Mouse (Mus musculus) neural tube, embryonic 15.5 days (tissue): ENCODE results near the gene Oaz1. TPM values are rescaled to one million over a fixed set of nuclear protein-coding genes. Genes with fewer than 3 reads are reported as not detected.
A peak's percentile ranks its signal among the peaks of the same experiment; 100 is the strongest.

Source experiments
- ATAC-seq: fragments of 200-750 bp; cut with Nextera tagmentation; 2 replicates; pipeline ENCODE4 v1.8.0; 2017; ENCODE audit warnings: mild to moderate bottlenecking, moderate TSS enrichment, moderate library complexity; ENCODE audit not compliant: low FRiP score
- H3K27ac ChIP-seq: fragments of 300-500 bp; sonication (generic); replicated peaks from 2 replicates; pipeline ENCODE4 v1.5.1; 2015; ENCODE audit warnings: mild to moderate bottlenecking, inconsistent platforms
- H3K27me3 ChIP-seq: fragments of 300-500 bp; sonication (generic); replicated peaks from 2 replicates; pipeline ENCODE4 v1.6.1; 2015; ENCODE audit warnings: inconsistent platforms
- H3K36me3 ChIP-seq: fragments of 300-500 bp; sonication (generic); 2 replicates; pipeline ENCODE4 v1.6.1; 2015; ENCODE audit warnings: inconsistent platforms
- H3K4me1 ChIP-seq: fragments of 300-500 bp; sonication (generic); 2 replicates; pipeline ENCODE4 v1.6.1; 2015; ENCODE audit warnings: inconsistent platforms
- H3K4me2 ChIP-seq: fragments of 300-500 bp; sonication (generic); 2 replicates; pipeline ENCODE4 v1.6.1; 2015; ENCODE audit warnings: inconsistent platforms, mild to moderate bottlenecking, moderate library complexity
- H3K4me3 ChIP-seq: fragments of 300-500 bp; sonication (generic); replicated peaks from 2 replicates; pipeline ENCODE4 v1.5.1; 2015; ENCODE audit warnings: mild to moderate bottlenecking, inconsistent platforms
- H3K9ac ChIP-seq: fragments of 300-500 bp; sonication (generic); replicated peaks from 2 replicates; pipeline ENCODE4 v1.6.1; 2015; ENCODE audit warnings: mild to moderate bottlenecking, inconsistent platforms
- H3K9me3 ChIP-seq: fragments of 300-500 bp; sonication (generic); replicated peaks from 2 replicates; pipeline ENCODE4 v1.6.1; 2016; ENCODE audit warnings: inconsistent platforms
- WGBS: fragments of 180-500 bp; shearing (Covaris S2); methylation state at CpG from one replicate; pipeline ENCODE4 v1.1.7; 2015; ENCODE audit warnings: mixed read lengths; 5-methylcytosine and 5-hydroxymethylcytosine counted together
- polyA plus RNA-seq: library from polyadenylated mRNA; unstranded; fragments of >200 nt; fragmentation: Nextera tagmentation; extraction: Ambion mirVana; gene quantifications from 2 replicates; pipeline ENCODE4 v1.2.1, GENCODE M21; 2015

Gene Oaz1
- polyA plus RNA-seq, 1 experiment from 2014 or later, result 1,221 TPM

DNA sequence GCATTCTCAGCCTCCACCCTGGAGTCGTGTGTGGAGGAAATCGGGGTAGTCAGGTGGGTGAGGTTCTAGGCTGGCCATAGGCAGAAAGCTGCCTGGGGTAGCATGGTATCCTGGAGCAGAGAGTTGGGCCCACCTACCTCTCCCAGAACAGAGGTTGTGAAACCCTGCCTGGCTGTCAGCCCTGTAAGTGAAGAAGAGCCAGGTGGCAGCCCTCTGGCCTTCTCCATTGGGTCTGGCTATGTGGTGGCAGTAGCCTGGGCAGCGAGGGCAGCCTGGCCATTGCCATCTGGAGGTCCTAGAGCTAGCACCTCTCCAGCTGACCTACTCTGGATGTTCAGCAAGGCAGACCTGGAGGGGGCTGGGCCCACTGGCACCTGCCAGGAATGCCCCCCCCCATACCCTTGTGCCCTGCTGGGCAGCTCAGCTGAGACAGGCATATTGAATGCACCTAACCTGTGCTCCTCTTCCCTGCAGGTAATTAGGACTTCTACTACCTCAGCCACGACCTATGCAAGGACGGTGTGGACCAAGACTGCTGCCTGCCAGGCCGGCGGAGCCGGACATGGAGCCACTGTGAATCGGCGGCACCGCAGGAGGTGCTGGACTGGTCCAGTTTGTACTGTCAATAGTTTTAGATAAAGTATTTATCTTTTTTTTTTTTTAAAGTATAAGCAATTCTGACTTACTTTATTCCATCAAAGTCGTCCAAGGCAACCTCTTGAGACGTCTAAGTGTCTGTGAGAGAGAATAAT lies 33.2 kb upstream of the Oaz1 start:
- Histone ChIP-seq H3K4me3 (no peak overlapping the region), H3K9me3 (no peaks in the 10 kb centered on the region), H3K4me1 (peaks cover 20% of the 10 kb centered on the region), H3K27ac (no peak overlapping the region), H3K36me3 (peaks cover 80% of the 10 kb centered on the region), H3K27me3 (no peaks in the 10 kb centered on the region), H3K9ac (no peak overlapping the region), H3K4me2 (no peak overlapping the region)
- no peak for ATAC-seq
- 90% methylated on average over 13 of the region's 13 CpGs for WGBS

DNA sequence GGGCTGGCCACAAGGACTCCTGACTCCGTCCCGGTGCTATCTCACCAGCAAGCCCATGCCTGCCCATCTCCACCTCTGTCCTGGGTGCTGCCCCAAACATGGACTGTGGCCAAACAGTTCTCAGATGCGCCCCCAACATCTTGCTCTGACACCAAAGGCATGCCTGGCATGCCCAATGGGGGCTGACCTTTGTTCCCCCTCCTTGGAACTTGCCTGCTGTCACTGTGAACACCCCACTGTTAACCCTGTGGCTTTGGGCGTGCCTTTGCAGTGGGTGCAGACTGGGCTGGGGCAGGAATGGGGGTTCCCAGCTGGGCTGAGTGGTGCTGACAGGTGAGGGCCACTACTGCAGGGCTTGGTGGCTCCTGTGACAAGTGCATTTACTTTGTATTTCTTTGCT lies 32.7 kb upstream of the Oaz1 start:
- Histone ChIP-seq H3K4me2 (no peak overlapping the region), H3K4me1 (peaks cover 20% of the 10 kb centered on the region), H3K36me3 (peaks cover 74% of the 10 kb centered on the region), H3K27me3 (no peaks in the 10 kb centered on the region), H3K4me3 (no peak overlapping the region), H3K27ac (no peak overlapping the region), H3K9me3 (no peaks in the 10 kb centered on the region), H3K9ac (no peak overlapping the region)
- WGBS, result 85% methylated on average over 4 of the region's 4 CpGs
- no peak for ATAC-seq

DNA sequence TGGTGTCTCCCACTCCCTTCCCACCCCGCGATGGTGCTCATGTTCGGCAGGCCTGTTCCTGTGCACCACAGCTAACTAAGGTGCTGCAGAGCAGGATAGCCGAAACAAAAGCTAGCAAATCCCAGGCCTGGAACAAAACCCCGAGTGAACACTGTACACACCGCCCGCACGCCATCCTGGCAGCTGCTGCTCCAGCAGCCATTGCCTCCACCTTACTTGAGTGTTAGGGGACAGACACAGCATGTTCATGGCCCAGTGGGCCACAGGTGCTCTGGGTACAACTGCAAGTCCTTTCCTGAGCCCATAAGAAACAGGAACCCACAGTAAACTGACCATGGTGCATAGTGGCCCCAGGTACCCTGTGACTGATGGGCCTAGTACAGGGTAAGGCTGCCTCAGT lies 31.7 kb upstream of the Oaz1 start:
- H3K4me1 ChIP-seq, result peaks cover 27% of the 10 kb centered on the region
- H3K4me2 ChIP-seq, result no peak overlapping the region
- H3K4me3 ChIP-seq, result no peak overlapping the region
- H3K9me3 ChIP-seq, result no peaks in the 10 kb centered on the region
- H3K36me3 ChIP-seq, result peaks cover 66% of the 10 kb centered on the region
- WGBS, result 92% methylated on average over 8 of the region's 8 CpGs
- no peak overlapping the region for H3K27ac ChIP-seq
- no peak overlapping the region for H3K9ac ChIP-seq
- no peak for ATAC-seq
- no peaks in the 10 kb centered on the region for H3K27me3 ChIP-seq

DNA sequence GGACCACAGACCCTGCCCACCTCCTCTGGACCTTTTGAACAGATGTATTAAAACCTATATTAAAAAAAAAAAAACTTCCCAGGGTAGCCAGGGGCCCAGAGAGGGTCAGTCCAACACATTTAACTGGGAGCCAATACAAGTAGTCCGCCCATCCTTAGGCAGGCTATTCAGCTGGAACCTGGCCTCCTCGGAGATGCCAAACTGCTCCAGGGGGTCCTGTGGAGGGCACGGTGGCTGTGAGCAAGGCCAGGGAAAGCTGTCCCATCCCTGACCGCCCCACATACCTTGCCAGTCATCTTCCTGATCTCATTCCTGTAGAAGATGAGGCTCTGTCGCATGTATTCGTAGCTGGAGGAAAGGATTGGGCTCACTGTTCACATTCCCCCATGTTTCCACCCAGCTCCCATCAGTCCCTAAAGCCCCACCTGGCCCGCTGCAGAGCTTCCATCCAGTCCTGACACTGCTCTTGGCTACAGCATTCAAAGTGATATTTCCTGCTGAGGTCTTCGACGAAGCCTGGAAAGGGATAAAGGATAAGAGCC lies 30.1 kb upstream of the Oaz1 start:
- H3K27ac ChIP-seq, result no peak overlapping the region
- peaks cover 40% of the 10 kb centered on the region for H3K4me1 ChIP-seq
- WGBS, result 87% methylated on average over 9 of the region's 9 CpGs
- no peak for ATAC-seq
- H3K4me3 ChIP-seq, result peak overlapping the region; percentile 94
- no peaks in the 10 kb centered on the region for H3K27me3 ChIP-seq
- peaks cover 55% of the 10 kb centered on the region for H3K36me3 ChIP-seq
- peak overlapping the region; percentile 94 for H3K4me2 ChIP-seq
- H3K9ac ChIP-seq, result peak overlapping the region; percentile 86
- no peaks in the 10 kb centered on the region for H3K9me3 ChIP-seq

DNA sequence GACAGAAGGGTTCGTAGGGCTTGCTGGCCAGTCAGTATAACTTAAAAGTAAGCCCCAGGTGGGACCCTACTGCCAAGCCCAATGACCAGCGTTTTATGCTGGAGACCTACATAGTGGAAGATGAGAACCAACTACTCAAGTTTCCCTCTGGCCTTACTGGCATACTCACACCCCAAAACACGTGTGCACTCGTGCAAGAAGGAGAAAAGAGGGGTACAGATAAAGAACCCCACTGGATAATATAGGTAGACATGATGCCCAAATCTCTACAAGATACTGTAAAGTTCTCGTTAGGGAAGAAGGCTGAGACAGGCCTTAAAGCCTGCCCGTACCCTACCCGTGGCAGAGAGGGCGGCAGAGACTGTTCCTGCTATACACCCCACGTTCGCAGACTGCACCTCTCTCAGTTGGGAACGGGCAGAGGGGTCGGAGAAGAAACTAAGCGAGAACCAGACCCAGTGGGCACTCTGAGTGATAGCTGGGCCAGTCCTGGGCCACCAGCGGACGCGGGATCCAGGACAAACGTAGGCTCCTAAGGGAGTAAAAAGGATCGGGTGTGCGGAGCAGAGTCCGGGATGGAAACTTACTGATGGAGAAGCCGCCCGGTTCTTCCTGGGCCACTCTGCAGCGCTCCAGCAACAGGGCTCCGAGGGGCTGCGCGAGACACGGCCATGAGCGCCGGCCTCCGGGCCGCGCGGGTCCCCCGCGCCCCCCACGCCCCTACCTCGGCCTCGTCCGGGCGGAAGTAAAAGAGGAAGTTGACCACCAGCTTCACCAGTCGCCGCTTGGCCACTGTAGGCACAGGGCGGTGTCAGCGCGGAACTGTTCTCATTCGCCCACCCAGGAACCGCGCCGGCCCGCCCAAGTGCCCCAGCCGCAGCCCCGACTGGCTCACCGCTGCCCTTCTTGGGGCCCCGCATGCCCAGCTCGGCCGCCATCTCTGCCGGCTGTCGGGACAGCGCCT lies 29.0 kb upstream of the Oaz1 start:
- H3K9ac ChIP-seq, result peak overlapping the region; percentile 86
- peaks cover 40% of the 10 kb centered on the region for H3K4me1 ChIP-seq
- peak overlapping the region; percentile 94 for H3K4me3 ChIP-seq
- H3K36me3 ChIP-seq, result peaks cover 55% of the 10 kb centered on the region
- H3K4me2 ChIP-seq, result peak overlapping the region; percentile 94
- ATAC-seq, result peak; percentile 70
- peak overlapping the region; percentile 98 for H3K27ac ChIP-seq
- no peaks in the 10 kb centered on the region for H3K27me3 ChIP-seq
- WGBS, result 2% methylated on average over 59 of the region's 59 CpGs
- no peaks in the 10 kb centered on the region for H3K9me3 ChIP-seq

DNA sequence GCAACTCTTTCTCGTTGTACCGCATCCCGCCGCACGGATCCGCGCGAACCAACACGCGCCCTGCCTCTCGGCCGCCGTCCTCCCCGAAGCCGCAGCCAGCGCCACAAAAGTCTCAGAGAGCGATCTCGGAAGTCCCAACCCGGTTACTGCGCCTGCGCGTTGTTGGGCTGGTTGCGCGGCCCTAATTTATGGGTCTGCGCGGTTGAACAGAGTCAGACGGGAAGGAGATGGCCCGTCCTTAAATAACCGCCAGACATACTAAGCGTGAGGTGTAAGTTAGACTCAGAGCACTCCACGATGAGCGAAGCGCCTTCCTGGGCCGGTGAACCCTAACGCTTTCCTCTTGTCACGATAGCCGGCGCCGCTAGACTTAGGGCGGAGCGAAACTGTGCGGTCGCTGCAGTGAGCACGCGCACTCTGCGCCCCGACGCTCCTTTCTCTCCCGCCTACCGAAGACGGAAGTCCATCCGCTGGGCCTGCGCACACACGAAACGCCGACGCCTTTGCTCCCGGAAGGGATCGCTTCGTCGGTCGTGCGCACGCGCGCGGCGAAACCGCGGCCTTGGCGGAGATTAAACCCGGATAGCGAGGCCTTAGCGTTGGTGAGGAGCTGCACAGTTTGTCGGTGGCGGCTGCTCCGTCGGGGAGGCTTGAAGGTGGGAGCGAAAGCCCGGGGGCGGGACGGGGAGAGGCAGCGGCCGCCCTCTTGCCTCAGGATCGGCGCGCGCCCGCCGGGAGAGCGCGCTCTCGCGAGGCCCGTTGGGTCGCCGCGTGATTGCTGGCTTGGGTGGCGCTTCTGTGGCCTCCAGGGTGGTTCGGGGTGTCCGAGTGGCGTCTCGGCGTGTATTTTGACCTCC lies 28.1 kb upstream of the Oaz1 start, which contains the start of the genes Sf3a2 and Plekhj1:
TSS of gene Sf3a2 (plus strand) at position 49 of the 857 bp plus-strand sequence.
TSS of gene Plekhj1 (minus strand) at position 477 of the 857 bp plus-strand sequence.
- WGBS, result under 1% methylated on average over 104 of the region's 104 CpGs
- Histone ChIP-seq H3K27ac (peak within 1 kb of the TSS; percentile 98), H3K9me3 (no peaks in the 10 kb centered on the region), H3K9ac (peak within 1 kb of the TSS; percentile 86), H3K4me3 (peak within 1 kb of the TSS; percentile 94), H3K4me1 (peaks cover 40% of the 10 kb centered on the region), H3K27me3 (no peaks in the 10 kb centered on the region), H3K36me3 (peaks cover 57% of the 10 kb centered on the region), H3K4me2 (peak within 1 kb of the TSS; percentile 94)
- ATAC-seq, result peak; percentile 93

DNA sequence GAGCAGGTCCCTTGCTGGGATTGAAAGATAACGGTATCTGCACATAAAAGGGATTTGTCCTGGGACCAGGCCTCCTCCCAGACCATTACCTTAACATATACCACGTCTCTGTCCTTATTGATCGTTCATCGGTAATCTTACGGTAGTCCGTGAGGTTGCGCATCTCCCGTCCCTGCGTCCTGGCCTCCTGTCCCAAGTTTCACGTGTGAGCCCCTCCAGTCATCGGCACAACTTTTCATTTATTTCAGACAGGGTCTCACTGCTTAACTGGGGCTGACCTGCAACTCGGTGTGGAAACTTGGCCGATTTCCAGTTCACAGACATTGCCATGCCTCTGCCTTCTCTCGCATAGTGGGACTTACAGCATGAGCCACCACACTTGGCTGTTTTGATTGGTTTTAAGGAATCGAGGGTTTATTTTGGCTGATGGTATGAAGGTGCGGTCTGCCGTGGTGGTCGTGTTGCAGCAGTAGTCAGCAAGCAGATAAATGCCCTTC lies 27.3 kb upstream of the Oaz1 start:
- ATAC-seq, result no peak
- H3K36me3 ChIP-seq, result peaks cover 57% of the 10 kb centered on the region
- no peaks in the 10 kb centered on the region for H3K9me3 ChIP-seq
- peak overlapping the region; percentile 86 for H3K9ac ChIP-seq
- H3K4me2 ChIP-seq, result peak overlapping the region; percentile 94
- no peaks in the 10 kb centered on the region for H3K27me3 ChIP-seq
- 2% methylated on average over 18 of the region's 18 CpGs for WGBS
- peaks cover 40% of the 10 kb centered on the region for H3K4me1 ChIP-seq
- H3K27ac ChIP-seq, result peak overlapping the region; percentile 98
- H3K4me3 ChIP-seq, result peak overlapping the region; percentile 94

DNA sequence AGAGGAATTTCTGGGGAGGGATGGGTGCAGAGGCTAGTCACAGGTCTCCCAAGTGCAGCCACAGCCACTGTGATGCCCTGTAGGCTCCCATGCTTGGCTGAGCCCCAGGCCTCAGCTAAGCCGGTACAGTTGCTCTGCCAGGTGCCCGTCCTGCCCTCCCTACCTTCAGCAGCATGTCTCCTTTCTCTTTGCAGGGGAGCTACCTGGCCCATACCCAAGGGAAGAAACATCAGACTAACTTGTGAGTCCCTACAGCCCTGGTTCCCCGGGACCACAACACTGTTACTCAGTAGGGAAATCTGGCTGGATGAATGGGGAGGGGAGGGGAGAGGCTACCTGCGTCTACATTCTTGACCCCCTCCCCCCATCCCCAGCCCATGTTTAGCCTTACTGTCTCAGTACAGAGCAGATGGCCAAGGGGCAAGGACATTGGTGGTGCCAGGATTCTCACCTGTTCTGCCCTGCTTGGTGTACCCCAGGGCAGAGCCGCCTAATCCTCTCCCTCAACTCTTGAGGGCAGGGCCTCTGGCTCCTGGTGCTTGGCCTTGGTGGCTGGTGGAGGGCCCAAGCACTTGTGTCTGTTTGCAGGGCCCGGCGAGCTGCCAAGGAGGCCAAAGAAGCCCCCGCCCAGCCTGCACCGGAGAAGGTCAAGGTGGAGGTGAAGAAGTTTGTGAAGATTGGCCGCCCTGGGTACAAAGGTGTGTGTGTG lies 24.1 kb upstream of the Oaz1 start:
- Histone ChIP-seq H3K4me3 (no peak overlapping the region), H3K27me3 (no peaks in the 10 kb centered on the region), H3K9ac (no peak overlapping the region), H3K4me1 (peaks cover 38% of the 10 kb centered on the region), H3K4me2 (no peak overlapping the region), H3K36me3 (peaks cover 44% of the 10 kb centered on the region), H3K27ac (no peak overlapping the region), H3K9me3 (no peaks in the 10 kb centered on the region)
- ATAC-seq, result no peak
- 91% methylated on average over 10 of the region's 10 CpGs for WGBS

DNA sequence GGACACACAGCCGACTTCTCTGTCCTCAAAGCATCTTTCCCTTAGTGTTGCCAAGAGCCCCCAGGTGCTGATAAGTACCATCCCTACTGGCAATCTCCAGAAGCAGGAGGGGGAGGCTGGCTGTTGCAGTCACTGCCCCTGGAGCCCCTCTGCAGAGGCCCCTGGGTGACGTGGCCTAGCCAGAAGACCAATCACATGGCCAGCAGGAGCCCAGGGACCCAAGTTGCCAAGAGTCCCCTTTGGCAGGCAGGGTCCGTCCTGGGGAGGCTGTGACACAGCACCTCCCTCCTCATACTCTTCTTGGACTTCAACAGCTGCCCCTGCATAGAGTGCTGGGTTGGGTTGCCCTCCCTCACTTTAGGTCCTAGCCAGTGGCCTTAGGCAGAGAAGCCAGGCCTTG lies 23.5 kb upstream of the Oaz1 start:
- Histone ChIP-seq H3K27ac (no peak overlapping the region), H3K4me3 (no peak overlapping the region), H3K9me3 (no peaks in the 10 kb centered on the region), H3K4me2 (no peak overlapping the region), H3K27me3 (no peaks in the 10 kb centered on the region), H3K36me3 (peaks cover 44% of the 10 kb centered on the region), H3K4me1 (peaks cover 43% of the 10 kb centered on the region), H3K9ac (no peak overlapping the region)
- ATAC-seq, result no peak
- 91% methylated on average over 3 of the region's 3 CpGs for WGBS

DNA sequence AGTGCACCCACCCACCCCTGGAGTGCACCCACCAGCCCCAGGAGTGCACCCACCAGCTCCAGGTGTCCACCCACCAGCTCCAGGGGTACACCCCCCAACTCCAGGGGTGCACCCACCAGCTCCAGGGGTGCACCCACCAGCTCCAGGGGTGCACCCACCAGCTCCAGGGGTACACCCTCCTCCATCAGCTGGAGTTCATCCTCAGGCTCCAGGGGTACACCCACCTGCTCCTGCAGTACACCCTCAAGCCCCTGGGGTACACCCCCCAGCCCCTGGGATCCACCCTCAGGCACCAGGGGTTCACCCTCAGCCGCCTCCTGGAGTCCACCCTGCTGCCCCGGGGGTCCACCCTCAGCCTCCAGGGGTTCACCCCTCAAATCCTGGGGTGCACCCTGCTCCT lies 22.1 kb upstream of the Oaz1 start:
- Histone ChIP-seq H3K4me2 (no peak overlapping the region), H3K9me3 (no peaks in the 10 kb centered on the region), H3K36me3 (peaks cover 44% of the 10 kb centered on the region), H3K4me1 (peaks cover 53% of the 10 kb centered on the region), H3K9ac (no peak overlapping the region), H3K27me3 (peaks cover 7% of the 10 kb centered on the region), H3K4me3 (no peak overlapping the region), H3K27ac (no peak overlapping the region)
- 92% methylated on average over 2 of the region's 2 CpGs for WGBS
- ATAC-seq, result no peak
